Mouse (Mus musculus): ENCODE results near the gene Dmrt3.

GRCm38 (mm10) chr19:25608961-25609850 lies 895 bp upstream of the Dmrt3 start:
- TF ChIP-seq CTCF (IDR thresholded peaks at IDR 0.05; ENCODE audit: borderline replicate concordance, insufficient read depth, low read length) (no peak), POLR2A (IDR thresholded peaks at IDR 0.05; ENCODE audit: low read depth, low read length) (no peak)
